Mouse (Mus musculus) large intestine, adult 2 months (tissue): ENCODE results near the gene Usp20. TPM values are rescaled to one million over a fixed set of nuclear protein-coding genes. Genes with fewer than 3 reads are reported as not detected.

Experiments used
- DNase-seq: peaks from one replicate; pipeline ENCODE4 v3.0.0-alpha.2; 2012; ENCODE audit warnings: low read depth, low spot score
- WGBS: fragments of 180-500 bp; shearing (Covaris S2); methylation state at CpG from one replicate; pipeline ENCODE4 v1.1.7; 2018; 5-methylcytosine and 5-hydroxymethylcytosine counted together
- polyA plus RNA-seq: library from polyadenylated mRNA; depleted of rRNA; stranded (reverse); fragments of >200 nt; gene quantifications from 2 replicates; pipeline ENCODE4 v1.2.3, GENCODE M21; 2012; rRNA removed

Usp20 gene
- polyA plus RNA-seq, 1 experiment: 6.0 TPM

DNA sequence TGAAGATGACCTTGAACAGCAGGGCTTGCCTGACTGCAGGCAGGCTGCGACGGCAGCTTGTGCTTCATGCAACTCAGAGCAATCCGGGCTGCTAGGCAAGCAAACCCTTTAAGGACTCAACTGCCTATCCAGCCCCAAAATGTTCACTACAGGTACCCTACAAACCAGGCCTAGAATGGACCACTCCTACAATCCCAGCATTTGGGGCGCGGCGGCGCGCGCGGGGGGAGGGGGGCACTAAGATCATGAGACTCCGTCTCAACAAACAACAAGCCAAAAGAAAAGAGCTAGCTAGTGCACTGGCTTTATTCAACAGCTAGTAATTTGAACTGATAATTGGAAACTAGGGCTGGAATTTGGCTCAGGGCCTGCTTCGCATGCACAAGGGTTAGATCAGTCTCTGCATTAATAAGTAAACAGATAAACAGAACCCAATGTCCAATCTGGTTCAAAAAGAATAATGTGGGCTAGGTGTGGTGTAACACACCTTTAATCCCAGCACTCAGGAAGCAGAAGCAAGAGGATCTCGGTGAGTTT, 85.0 kb downstream of the Usp20 start:
- DNase-seq: no peak
- 90% methylated on average over 13 of the region's 13 CpGs for WGBS

- DNase-seq: no peak
- 76% methylated on average over 7 of the region's 7 CpGs for WGBS
Observed at GRCm38 (mm10) chr2:31067696-31068245, 85.7 kb downstream of the Usp20 start.

GRCm38 (mm10) chr2:31068246-31069113, 86.4 kb downstream of the Usp20 start:
- WGBS: 61% methylated on average over 13 of the region's 13 CpGs
- no peak for DNase-seq

- 84% methylated on average over 4 of the region's 4 CpGs for WGBS
Observed at GRCm38 (mm10) chr2:31069114-31069445, 87.0 kb downstream of the Usp20 start.

DNA sequence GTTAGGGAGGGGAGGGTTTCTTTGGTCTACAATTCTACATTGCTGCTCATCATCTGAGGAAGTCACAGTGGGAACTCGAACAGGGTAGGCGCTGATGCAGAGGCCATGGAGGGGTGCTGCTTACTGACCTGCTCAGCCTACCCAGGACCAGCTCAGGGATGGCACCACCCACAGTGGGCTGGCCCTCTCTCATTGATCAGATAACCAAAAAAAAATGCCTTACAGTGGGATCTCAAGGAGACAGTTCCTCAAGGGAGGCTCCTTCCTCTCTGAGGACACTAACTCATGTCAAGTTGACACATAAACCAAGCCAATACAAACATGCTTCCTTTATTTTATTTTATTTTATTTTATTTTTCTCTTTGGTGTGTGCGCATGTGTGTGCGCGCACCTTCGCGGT, 87.4 kb downstream of the Usp20 start:
- no peak for DNase-seq
- 95% methylated on average over 7 of the region's 7 CpGs for WGBS

More at GRCm38 (mm10) chr2:31069114-31069445, 87.0 kb downstream of the Usp20 start:
- DNase-seq: no peak

Other genes with a start within 250 kb of the Usp20 start
- gene 1700001O22Rik, start 178.6 kb upstream of the Usp20 start, polyA plus RNA-seq: 1.3 and 2.6 TPM in 2 replicates
- 21.3 and 24.4 TPM in 2 replicates for gene Ntmt1, start 174.5 kb upstream of the Usp20 start, polyA plus RNA-seq
- 21.4 and 30.1 TPM in 2 replicates for gene Asb6, start 151.9 kb upstream of the Usp20 start, polyA plus RNA-seq
- 2.5 and 3.2 TPM in 2 replicates for gene Prrx2, start 147.3 kb upstream of the Usp20 start, polyA plus RNA-seq
- gene Ptges, start 52.4 kb upstream of the Usp20 start, polyA plus RNA-seq: 9.6 and 11.4 TPM in 2 replicates
- gene Tor1b, start 29.3 kb upstream of the Usp20 start, polyA plus RNA-seq: 14.3 and 18.1 TPM in 2 replicates
- 51.1 and 58.2 TPM in 2 replicates for gene Tor1a, start 14.3 kb upstream of the Usp20 start, polyA plus RNA-seq
- gene BC005624, start 78 bp upstream of the Usp20 start, polyA plus RNA-seq: 17.7 and 18.5 TPM in 2 replicates
- 24.3 and 30.2 TPM in 2 replicates for gene Fnbp1, start 159.7 kb downstream of the Usp20 start, polyA plus RNA-seq
- gene Gpr107, start 170.0 kb downstream of the Usp20 start, polyA plus RNA-seq: 26.6 and 35.9 TPM in 2 replicates